Mouse (Mus musculus) CH12.LX (cell line): ENCODE measurements around the gene Gmpr2. TPM values are rescaled to one million over a fixed set of nuclear protein-coding genes. Genes with fewer than 3 reads are reported as not detected.
A peak's percentile ranks its signal among the peaks of the same experiment; 100 is the strongest.

Experiments used
- DNase-seq: peaks from one replicate; pipeline ENCODE4 v3.0.0-alpha.2; 2013; ENCODE audit errors: extremely low read depth
- H3K27ac ChIP-seq: 2 replicates; pipeline ENCODE4 v1.5.1; 2012; ENCODE audit warnings: low read depth, mild to moderate bottlenecking, control low read depth, moderate library complexity; ENCODE audit not compliant: insufficient read depth
- H3K27me3 ChIP-seq: replicated peaks from 2 replicates; pipeline ENCODE3; 2012; ENCODE audit warnings: inconsistent platforms
- H3K36me3 ChIP-seq, 2 experiments: replicated peaks in 1 of 2; 2 replicates each; pipeline versions ENCODE3 to v1.6.1; 2012; ENCODE audit warnings: inconsistent platforms in 1 of 2, low read length in 1 of 2, mild to moderate bottlenecking in 1 of 2, mixed read lengths in 1 of 2, moderate library complexity in 1 of 2; ENCODE audit not compliant: control insufficient read depth in 1 of 2, insufficient read depth in 1 of 2
- H3K4me1 ChIP-seq, 2 experiments: 2 replicates each; pipeline ENCODE4 v1.6.1; 2012; ENCODE audit warnings: inconsistent platforms in 1 of 2, moderate library complexity in 1 of 2; ENCODE audit not compliant: insufficient read depth in 2 of 2, control insufficient read depth in 1 of 2
- H3K4me2 ChIP-seq: 2 replicates; pipeline ENCODE4 v1.6.1; 2012; ENCODE audit warnings: low read depth, mild to moderate bottlenecking, control low read depth; ENCODE audit not compliant: poor library complexity, insufficient read depth, severe bottlenecking
- H3K4me3 ChIP-seq, 3 experiments: fragments of 150-350 bp in 1 of 3; sonication (generic) in 1 of 3; replicated peaks in 1 of 3; 2 replicates each; pipeline versions ENCODE3 to v1.5.1; 2011 to 2012; ENCODE audit warnings: low read depth in 2 of 3, low read length in 2 of 3, mild to moderate bottlenecking in 2 of 3, moderate library complexity in 2 of 3, control low read depth in 1 of 3, improper control_type of control experiment in 1 of 3, inconsistent platforms in 1 of 3, mixed read lengths in 1 of 3; ENCODE audit not compliant: poor library complexity in 1 of 3
- H3K79me2 ChIP-seq: replicated peaks from 2 replicates; pipeline ENCODE4 v1.6.1; 2012; ENCODE audit warnings: mild to moderate bottlenecking, moderate library complexity; ENCODE audit not compliant: control insufficient read depth, poor library complexity, insufficient read depth, severe bottlenecking; ENCODE audit errors: extremely low read depth
- H3K9ac ChIP-seq: 2 replicates; pipeline ENCODE4 v1.6.1; 2012; ENCODE audit warnings: low read depth, mild to moderate bottlenecking, control low read depth, moderate library complexity; ENCODE audit not compliant: insufficient read depth
- H3K9me3 ChIP-seq: replicated peaks from 2 replicates; pipeline ENCODE3; 2012; ENCODE audit warnings: low read length, inconsistent platforms, mixed read lengths
- CHD1 ChIP-seq: IDR thresholded peaks from 2 replicates; pipeline ENCODE4 v1.6.1; 2012; ENCODE audit warnings: low read depth, low read length, improper control_type of control experiment, inconsistent platforms
- CHD2 ChIP-seq: IDR thresholded peaks from 2 replicates; pipeline ENCODE4 v1.6.1; 2011; ENCODE audit warnings: low read length, improper control_type of control experiment
- CTCF ChIP-seq, 2 experiments: IDR thresholded peaks in 1 of 2; conservative IDR thresholded peaks in 1 of 2; 2 replicates each; pipeline ENCODE4 v1.5.1; 2011 to 2012; ENCODE audit warnings: low read depth in 2 of 2, low read length in 2 of 2, improper control_type of control experiment in 1 of 2, inconsistent platforms in 1 of 2, mild to moderate bottlenecking in 1 of 2, moderate library complexity in 1 of 2
- E2F4 ChIP-seq: IDR thresholded peaks from 2 replicates; pipeline ENCODE4 v1.6.1; 2011; ENCODE audit warnings: low read depth, low read length, improper control_type of control experiment; ENCODE audit not compliant: insufficient replicate concordance
- ELF1 ChIP-seq: IDR thresholded peaks from 2 replicates; pipeline ENCODE4 v1.6.1; 2014; ENCODE audit warnings: low read depth, mild to moderate bottlenecking, inconsistent platforms, low read length, improper control_type of control experiment
- HCFC1 ChIP-seq: IDR thresholded peaks from 2 replicates; pipeline ENCODE4 v1.6.1; 2012; ENCODE audit warnings: low read depth, mild to moderate bottlenecking, inconsistent platforms, low read length, improper control_type of control experiment
- IRF4 ChIP-seq: IDR thresholded peaks from 2 replicates; pipeline ENCODE4 v1.6.1; 2014; ENCODE audit warnings: low read depth, mild to moderate bottlenecking, inconsistent platforms, low read length, improper control_type of control experiment
- JUND ChIP-seq: conservative IDR thresholded peaks from 2 replicates; pipeline ENCODE4 v1.6.1; 2011; ENCODE audit warnings: low read depth, low read length, improper control_type of control experiment
- MAZ ChIP-seq: IDR thresholded peaks from 2 replicates; pipeline ENCODE4 v1.6.1; 2012; ENCODE audit warnings: low read depth, mild to moderate bottlenecking, inconsistent platforms, low read length, improper control_type of control experiment, moderate library complexity
- MXI1 ChIP-seq: IDR thresholded peaks from 2 replicates; pipeline ENCODE4 v1.6.1; 2011; ENCODE audit warnings: mild to moderate bottlenecking, low read depth, low read length, improper control_type of control experiment
- POLR2A ChIP-seq: IDR thresholded peaks from 2 replicates; pipeline ENCODE4 v1.6.1; 2011; ENCODE audit warnings: low read depth, mild to moderate bottlenecking, improper control_type of control experiment, low read length
- POLR2AphosphoS2 ChIP-seq: IDR thresholded peaks from 2 replicates; pipeline ENCODE4 v1.6.1; 2011; ENCODE audit warnings: low read depth, low read length, improper control_type of control experiment
- RAD21 ChIP-seq: IDR thresholded peaks from 2 replicates; pipeline ENCODE4 v1.6.1; 2011; ENCODE audit warnings: low read depth, mild to moderate bottlenecking, low read length, improper control_type of control experiment, moderate library complexity
- RCOR1 ChIP-seq: conservative IDR thresholded peaks from 2 replicates; pipeline ENCODE4 v1.6.1; 2012; ENCODE audit warnings: low read depth, mild to moderate bottlenecking, inconsistent platforms, low read length, improper control_type of control experiment
- SMC3 ChIP-seq: IDR thresholded peaks from 2 replicates; pipeline ENCODE4 v1.6.1; 2011; ENCODE audit warnings: low read depth, low read length, improper control_type of control experiment
- USF1 ChIP-seq: IDR thresholded peaks from 2 replicates; pipeline ENCODE4 v1.6.1; 2014; ENCODE audit warnings: low read depth, mild to moderate bottlenecking, inconsistent platforms, low read length, improper control_type of control experiment
- ZMIZ1 ChIP-seq: IDR thresholded peaks from 2 replicates; pipeline ENCODE4 v1.6.1; 2012; ENCODE audit warnings: low read depth, mild to moderate bottlenecking, inconsistent platforms, low read length, improper control_type of control experiment
- dilution Hi-C: fragments of 300-500 bp; cut with MboI; formaldehyde crosslinking; loops from 2 replicates; pipeline ENCODE4 v1.14.3; 2020; ENCODE audit warnings: low sequenced_read_pairs; ENCODE audit not compliant: extremely low pct_unique_long_range_greater_than_20kb, extremely low pct_ligation_motif_present
- in situ Hi-C: fragments of 300-500 bp; cut with MboI; formaldehyde crosslinking; loops from 3 replicates; pipeline ENCODE4 v1.14.3; 2019; ENCODE audit warnings: low sequenced_read_pairs, low pct_ligation_motif_present, low pct_unique_long_range_greater_than_20kb, mixed read lengths
- polyA plus RNA-seq: library from polyadenylated mRNA; unstranded; fragments of >175 nt; gene quantifications from 2 replicates; pipeline ENCODE4 v1.2.1, GENCODE M21; 2012; ENCODE audit warnings: low read depth; ENCODE audit not compliant: insufficient read length
- total RNA-seq, 2 experiments: library from RNA; depleted of rRNA; stranded (reverse); fragments of 300-350 nt in 1 of 2; fragments of >200 nt in 1 of 2; gene quantifications; 2 replicates each; pipeline ENCODE4 v1.2.3; 2012 to 2014

The Gmpr2 gene
- total and polyA plus RNA-seq, 3 experiments = 34.7 to 51.3 (median 37.3) TPM

GRCm38 (mm10) chr14:55628077-55628827, 43.5 kb upstream of the Gmpr2 start:
- H3K9me3 ChIP-seq = no peaks in the 10 kb centered on the region
- no peak for DNase-seq
- H3K36me3 ChIP-seq = peaks cover 89 to 100% of the 10 kb centered on the region in 2 experiments
- no peak overlapping the region for H3K9ac ChIP-seq
- no peaks in the 10 kb centered on the region for H3K27me3 ChIP-seq
- in situ Hi-C loops (no loop called here), dilution Hi-C loops (no loop called here)
- no peak overlapping the region for H3K4me2 ChIP-seq
- H3K27ac ChIP-seq = no peak overlapping the region
- peaks cover 0 to under 1% of the 10 kb centered on the region in 2 experiments; a peak in 1 of 4 replicates for H3K4me1 ChIP-seq
- TF ChIP-seq ZMIZ1 (no peak), CHD1 (no peak), JUND (no peak), E2F4 (no peak), CHD2 (no peak), POLR2AphosphoS2 (no peak), HCFC1 (no peak), USF1 (no peak)
- H3K79me2 ChIP-seq = no peaks in the 10 kb centered on the region
- no peak overlapping the region for H3K4me3 ChIP-seq

DNA sequence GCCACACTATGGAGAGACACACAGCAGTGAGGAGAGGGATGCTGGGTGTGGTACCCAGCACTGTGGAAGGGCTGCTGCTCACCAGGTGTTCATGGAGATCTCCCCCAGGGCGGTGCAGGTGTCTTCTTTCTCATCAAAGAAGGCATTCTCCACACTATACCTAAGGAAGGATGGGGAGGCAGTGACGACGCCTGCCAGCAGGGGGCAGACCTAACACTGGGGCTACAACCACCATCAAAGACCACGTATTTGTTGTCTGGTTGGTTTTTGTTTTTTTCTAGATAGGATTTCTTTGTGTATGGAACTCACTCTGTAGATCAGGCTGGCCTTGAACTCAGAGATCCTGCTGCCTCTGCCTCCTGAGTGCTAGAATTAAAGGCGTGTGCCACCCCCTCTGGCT, 42.4 kb upstream of the Gmpr2 start:
- H3K4me3 ChIP-seq = no peak overlapping the region
- H3K36me3 ChIP-seq = peaks cover 95 to 100% of the 10 kb centered on the region in 2 experiments
- DNase-seq = peak; percentile 45
- H3K4me2 ChIP-seq = no peak overlapping the region
- H3K27ac ChIP-seq = no peak overlapping the region
- TF ChIP-seq SMC3 = peak; percentile 70
- peak; percentile 77 for TF ChIP-seq CTCF (conservative IDR thresholded peaks at IDR 0.05 in 1 of 2, IDR thresholded peaks at IDR 0.05 in 1 of 2; ENCODE audit: low read depth in 2 of 2, low read length in 2 of 2)
- TF ChIP-seq JUND = no peak
- peak; percentile 31 for TF ChIP-seq RAD21
- peaks cover 4 to 10% of the 10 kb centered on the region in 2 experiments; a peak in 3 of 4 replicates for H3K4me1 ChIP-seq
- H3K79me2 ChIP-seq = peaks cover under 1% of the 10 kb centered on the region; the same call in 1 of the 2 replicates
- no peaks in the 10 kb centered on the region for H3K9me3 ChIP-seq
- in situ Hi-C loops = no loop called here
- dilution Hi-C loops = no loop called here
- H3K27me3 ChIP-seq = no peaks in the 10 kb centered on the region
- no peak overlapping the region for H3K9ac ChIP-seq

DNA sequence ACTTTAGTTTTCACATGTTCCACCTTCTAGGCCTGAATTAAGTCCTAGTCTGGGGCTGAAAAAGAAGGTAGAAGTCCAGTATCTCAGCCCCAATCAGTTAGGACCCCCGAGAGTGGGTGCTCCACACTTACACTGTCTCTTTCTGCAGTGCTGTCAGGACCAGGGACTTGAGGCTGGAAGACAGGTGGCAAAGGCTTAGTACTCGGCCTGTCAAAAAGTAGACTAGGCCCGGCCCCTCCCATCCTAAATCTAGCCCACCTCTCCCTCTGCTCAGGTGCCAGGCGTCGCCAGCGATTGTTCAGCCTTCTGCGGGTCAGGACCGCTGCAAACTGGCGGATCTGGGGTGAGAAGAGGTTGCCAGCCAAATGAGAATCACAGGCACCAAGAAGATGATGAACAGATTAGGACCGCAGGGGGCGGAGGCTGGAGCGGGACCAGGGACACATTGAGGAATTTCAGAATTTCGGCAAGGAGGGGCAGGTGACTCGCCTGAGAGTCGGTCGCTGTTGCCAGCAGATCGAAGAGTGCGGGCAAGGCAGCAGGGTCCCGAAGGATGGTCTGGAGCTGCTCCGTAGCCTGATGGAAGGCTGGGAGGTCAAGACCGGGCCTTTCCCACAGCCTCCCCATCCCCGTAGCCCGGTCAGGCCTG, 36.7 kb upstream of the Gmpr2 start:
- H3K4me1 ChIP-seq = peaks cover 4 to 25% of the 10 kb centered on the region in 2 experiments; a peak in 3 of 4 replicates
- peak overlapping the region; percentile 23 for H3K4me2 ChIP-seq
- TF ChIP-seq IRF4 (no peak), MXI1 (no peak), ELF1 (no peak), RCOR1 (no peak), POLR2A (no peak), MAZ (0 out of 2 replicates have a peak, but pooled peaks have one; percentile 22)
- dilution Hi-C loops (no loop called here), in situ Hi-C loops (no loop called here)
- peak overlapping the region; percentile 75 to 89 (median 78) for H3K4me3 ChIP-seq
- H3K27ac ChIP-seq = no peak overlapping the region; the same call in 1 of the 2 replicates
- H3K79me2 ChIP-seq = peaks cover 10% of the 10 kb centered on the region; the same call in 1 of the 2 replicates
- peak; percentile 23 for DNase-seq
- peak overlapping the region; percentile 54 for H3K9ac ChIP-seq
- peaks cover 62 to 83% of the 10 kb centered on the region in 2 experiments for H3K36me3 ChIP-seq
- no peaks in the 10 kb centered on the region for H3K9me3 ChIP-seq
- no peaks in the 10 kb centered on the region for H3K27me3 ChIP-seq
